Mouse (Mus musculus) C2C12 (cell line): ENCODE data around the gene Gusb.

Source experiments
- CEBPB ChIP-seq: IDR thresholded peaks from one replicate; pipeline ENCODE4 v1.6.1; 2011; ENCODE audit warnings: low read depth, mild to moderate bottlenecking, control low read depth, moderate library complexity
- CTCF ChIP-seq: IDR thresholded peaks from one replicate; pipeline ENCODE4 v1.5.1; 2011; ENCODE audit not compliant: control insufficient read depth, insufficient read depth, insufficient read length
- FOSL1 ChIP-seq: IDR thresholded peaks from one replicate; pipeline ENCODE4 v1.8.0; 2011; ENCODE audit warnings: mild to moderate bottlenecking, low read length; ENCODE audit not compliant: poor library complexity, insufficient read depth, severe bottlenecking
- MYOG ChIP-seq: IDR thresholded peaks from one replicate; pipeline ENCODE4 v1.6.1; 2011; ENCODE audit not compliant: control insufficient read depth, insufficient read length; ENCODE audit errors: extremely low read depth

- TF ChIP-seq CTCF (no peak), MYOG (no peak), FOSL1 (no peak), CEBPB (no peak)
Observed at GRCm38 (mm10) chr5:129947528-129948033, 55.3 kb downstream of the Gusb start.
